Mouse (Mus musculus): Measurements from ENCODE around the gene Thada. TPM values are rescaled to one million over a fixed set of nuclear protein-coding genes. Genes with fewer than 3 reads are reported as not detected.
"Not testable (repeated sequence)": the region's sequence is repeated elsewhere in the genome, so short reads cannot be mapped to it uniquely, and the experiment has no call there.

The Thada gene
- polyA plus RNA-seq, 1 experiment from 2014 or later = 8.9 TPM

DNA sequence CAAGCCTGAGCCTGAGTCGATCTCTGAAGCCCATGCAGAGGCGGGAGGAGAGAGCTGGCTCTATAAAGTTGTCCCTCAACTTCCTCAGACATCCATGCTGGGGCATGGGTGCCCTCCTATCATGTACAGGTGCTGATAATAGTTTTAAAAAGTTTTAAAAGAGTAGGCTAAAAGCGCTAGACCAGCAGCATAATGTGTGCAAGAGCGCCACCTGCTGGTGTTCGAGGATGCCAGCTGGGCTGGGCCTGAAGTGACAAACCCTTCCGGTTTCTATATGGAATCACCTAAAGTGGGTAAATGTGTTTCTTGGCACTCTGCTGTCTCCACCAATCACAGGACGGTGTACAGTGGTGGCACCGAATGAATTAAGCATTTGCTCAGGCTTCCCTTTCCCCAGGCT lies 275.1 kb downstream of the Thada start:
- H3K27me3 ChIP-seq (ENCODE audit: control insufficient read depth, insufficient read depth, low read length) = no peaks in the 10 kb centered on the region
- no peak for ATAC-seq (replicated peaks; ENCODE audit: insufficient number of reproducible peaks, low FRiP score, low TSS enrichment)
- H3K4me3 ChIP-seq (ENCODE audit: low read depth, low read length) = no peak overlapping the region
- H3K9ac ChIP-seq (ENCODE audit: low read depth, low read length) = 0 out of 2 replicates have a peak overlapping the region, but pooled peaks have one; percentile 24
- H3K9me3 ChIP-seq (replicated peaks; ENCODE audit: control insufficient read depth, low read length) = no peaks in the 10 kb centered on the region
- H3K4me1 ChIP-seq (ENCODE audit: control insufficient read depth, insufficient read depth, low read length) = peaks cover 45% of the 10 kb centered on the region
- 0 out of 2 replicates have a peak, but pooled peaks cover 5% of the 10 kb centered on the region for H3K36me3 ChIP-seq (ENCODE audit: control insufficient read depth, insufficient read depth, low read length)
- 28% methylated on average over 8 of the region's 8 CpGs for WGBS (ENCODE audit: insufficient replicate concordance)
- no peak overlapping the region for H3K27ac ChIP-seq (ENCODE audit: low read depth, low read length)
- H3K4me2 ChIP-seq = no peak overlapping the region

DNA sequence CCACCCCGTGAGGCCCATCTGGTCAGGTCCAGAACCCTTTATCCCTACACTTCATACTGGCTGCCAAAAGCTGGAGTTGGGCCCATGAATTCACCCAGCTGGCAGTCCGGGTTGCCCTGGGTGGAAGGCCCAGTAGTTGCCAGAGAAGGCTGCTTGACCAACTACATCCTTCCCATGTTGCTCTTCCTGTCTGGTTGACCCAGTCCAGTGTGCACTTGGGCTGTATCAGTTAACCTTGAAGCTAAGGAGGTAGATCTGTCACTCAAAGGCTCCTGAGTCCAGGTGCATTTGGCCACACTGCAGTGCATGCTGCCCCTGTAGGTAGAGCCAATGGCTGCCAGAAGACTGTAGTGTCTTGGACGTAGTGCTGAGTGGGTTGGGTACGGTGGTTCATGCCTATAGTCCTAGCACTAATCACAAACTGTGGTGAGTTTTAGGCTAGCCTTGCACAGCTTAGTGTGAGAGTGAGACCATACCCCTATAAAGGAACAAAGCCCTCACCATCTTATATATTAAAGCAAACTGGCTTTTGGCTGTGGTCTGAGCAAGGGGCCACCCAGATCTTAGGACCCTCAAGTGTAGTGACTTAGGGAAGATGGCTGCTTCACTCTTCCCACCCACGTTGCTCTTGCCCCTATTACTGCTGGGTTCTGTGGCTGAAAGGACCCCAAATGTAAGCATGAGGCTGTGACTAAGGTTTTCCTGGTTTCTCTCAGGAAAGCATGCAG lies 276.7 kb downstream of the Thada start:
- Histone ChIP-seq H3K9ac (ENCODE audit: low read depth, low read length) (peak overlapping the region; percentile 76), H3K9me3 (replicated peaks; ENCODE audit: control insufficient read depth, low read length) (no peaks in the 10 kb centered on the region), H3K4me1 (ENCODE audit: control insufficient read depth, insufficient read depth, low read length) (peaks cover 36% of the 10 kb centered on the region), H3K4me3 (ENCODE audit: low read depth, low read length) (peak overlapping the region; percentile 66), H3K36me3 (ENCODE audit: control insufficient read depth, insufficient read depth, low read length) (peaks cover 5% of the 10 kb centered on the region; the same call in 1 of the 2 replicates), H3K27ac (ENCODE audit: low read depth, low read length) (peak overlapping the region; percentile 99), H3K27me3 (ENCODE audit: control insufficient read depth, insufficient read depth, low read length) (no peaks in the 10 kb centered on the region), H3K4me2 (peak overlapping the region; percentile 94)
- no peak for ATAC-seq (replicated peaks; ENCODE audit: insufficient number of reproducible peaks, low FRiP score, low TSS enrichment)
- WGBS (ENCODE audit: insufficient replicate concordance) = 77% methylated on average over 5 of the region's 5 CpGs

DNA sequence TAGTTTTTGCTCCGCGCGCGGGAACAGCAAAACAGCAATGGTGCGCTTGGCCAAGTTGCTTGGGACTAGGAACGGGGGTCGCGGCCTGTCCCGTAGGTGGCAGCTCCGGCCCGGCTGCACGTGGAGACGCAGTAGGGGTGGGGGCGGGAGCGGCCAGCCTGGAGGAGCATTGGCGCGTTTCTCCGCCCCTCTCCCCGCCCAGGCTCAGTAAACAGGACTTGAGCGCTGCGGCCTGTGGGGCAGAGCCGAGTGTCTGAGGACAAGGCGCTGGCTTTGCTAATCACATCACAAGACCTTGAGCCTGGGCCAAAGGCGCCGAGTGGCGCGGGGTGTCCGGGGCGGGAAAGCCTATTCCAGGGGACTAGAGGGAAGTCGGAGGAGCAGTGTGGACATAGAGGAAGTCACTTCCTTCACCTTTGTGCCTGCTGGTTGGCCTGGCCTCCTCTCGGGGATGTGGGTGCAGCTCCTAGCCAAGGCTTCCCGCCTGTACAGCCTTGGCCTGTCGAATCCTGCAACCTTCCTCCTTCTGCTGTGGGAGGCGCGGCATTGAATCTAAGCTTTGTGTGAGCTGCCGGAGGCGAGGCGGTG lies 277.5 kb downstream of the Thada start:
- 1% methylated on average over 37 of the region's 38 CpGs for WGBS (ENCODE audit: insufficient replicate concordance)
- Histone ChIP-seq H3K4me1 (ENCODE audit: control insufficient read depth, insufficient read depth, low read length) (peaks cover 35% of the 10 kb centered on the region), H3K9ac (ENCODE audit: low read depth, low read length) (peak overlapping the region; percentile 76), H3K27ac (ENCODE audit: low read depth, low read length) (peak overlapping the region; percentile 99), H3K9me3 (replicated peaks; ENCODE audit: control insufficient read depth, low read length) (no peaks in the 10 kb centered on the region), H3K4me2 (peak overlapping the region; percentile 94), H3K27me3 (ENCODE audit: control insufficient read depth, insufficient read depth, low read length) (no peaks in the 10 kb centered on the region), H3K36me3 (ENCODE audit: control insufficient read depth, insufficient read depth, low read length) (peaks cover 5% of the 10 kb centered on the region; the same call in 1 of the 2 replicates), H3K4me3 (ENCODE audit: low read depth, low read length) (peak overlapping the region; percentile 66)
- peak; percentile 87 for ATAC-seq (replicated peaks; ENCODE audit: insufficient number of reproducible peaks, low FRiP score, low TSS enrichment)

DNA sequence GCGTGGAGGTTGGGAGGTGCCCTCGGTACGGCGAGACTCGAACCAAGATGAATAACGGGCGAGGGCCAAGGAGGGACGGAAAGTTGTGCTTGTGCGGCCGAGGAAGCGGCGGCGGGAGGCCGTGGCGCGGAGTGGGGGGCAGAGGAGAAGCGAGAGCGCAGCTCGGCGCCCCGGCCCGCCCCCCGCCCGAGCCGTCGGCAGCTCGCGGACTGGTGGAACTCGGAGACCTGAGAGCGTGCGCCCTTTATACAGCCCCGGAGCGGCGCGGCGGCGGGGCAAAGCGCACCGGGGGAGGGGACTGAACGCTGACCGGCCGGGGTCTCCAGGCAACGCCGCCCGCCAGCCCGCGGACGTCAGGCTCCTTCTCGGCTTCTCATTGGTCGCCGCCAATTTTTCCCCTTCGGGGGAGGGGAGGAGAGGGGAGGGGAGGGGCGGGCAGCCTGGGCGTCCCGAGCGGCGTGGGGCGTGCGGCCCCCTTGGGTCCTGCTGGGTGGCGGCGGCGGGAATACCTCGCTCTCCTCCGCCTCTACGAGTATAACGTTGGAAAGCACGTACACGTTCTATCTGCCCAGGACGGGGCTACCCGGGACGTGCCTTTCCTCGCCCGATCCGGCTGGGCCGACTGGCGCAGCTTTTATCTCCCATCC lies 278.2 kb downstream of the Thada start, which contains the start of gene Zfp36l2:
Zfp36l2 (minus strand) TSS at position 221 of the 647 bp plus-strand sequence.
- Histone ChIP-seq H3K27me3 (ENCODE audit: control insufficient read depth, insufficient read depth, low read length) (no peaks in the 10 kb centered on the region), H3K4me1 (ENCODE audit: control insufficient read depth, insufficient read depth, low read length) (peaks cover 41% of the 10 kb centered on the region), H3K27ac (ENCODE audit: low read depth, low read length) (peak within 1 kb of the TSS; percentile 99), H3K9me3 (replicated peaks; ENCODE audit: control insufficient read depth, low read length) (no peaks in the 10 kb centered on the region), H3K4me3 (ENCODE audit: low read depth, low read length) (peak within 1 kb of the TSS; percentile 68), H3K9ac (ENCODE audit: low read depth, low read length) (peak within 1 kb of the TSS; percentile 85), H3K4me2 (peak within 1 kb of the TSS; percentile 94), H3K36me3 (ENCODE audit: control insufficient read depth, insufficient read depth, low read length) (peaks cover 5% of the 10 kb centered on the region; the same call in 1 of the 2 replicates)
- under 1% methylated on average over 64 of the region's 76 CpGs for WGBS (ENCODE audit: insufficient replicate concordance)
- ATAC-seq (replicated peaks; ENCODE audit: insufficient number of reproducible peaks, low FRiP score, low TSS enrichment) = peak; percentile 88

DNA sequence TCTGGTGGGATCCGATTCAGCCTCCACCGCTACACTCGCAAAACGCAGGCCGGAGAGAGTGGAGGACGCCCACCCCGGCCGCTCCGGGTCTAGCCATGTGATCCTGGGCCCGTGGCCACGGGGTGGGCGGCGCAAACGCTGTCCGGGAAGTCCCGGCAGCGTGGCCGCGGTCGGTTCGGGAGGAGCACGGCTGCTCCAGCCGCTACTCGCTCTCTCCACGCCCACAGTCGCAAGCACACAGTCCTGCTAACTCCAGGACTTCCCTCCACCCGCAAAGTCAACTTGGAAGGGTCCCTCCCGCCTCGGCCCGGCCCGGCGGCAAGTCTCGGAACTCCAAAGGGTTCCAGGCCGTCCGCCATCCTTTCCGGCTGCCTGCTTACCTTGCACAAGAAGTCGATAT lies 278.7 kb downstream of the Thada start:
- peaks cover 46% of the 10 kb centered on the region for H3K4me1 ChIP-seq (ENCODE audit: control insufficient read depth, insufficient read depth, low read length)
- H3K4me2 ChIP-seq = peak overlapping the region; percentile 94
- 0% methylated on average over 11 of the region's 37 CpGs for WGBS (ENCODE audit: insufficient replicate concordance)
- H3K9me3 ChIP-seq (replicated peaks; ENCODE audit: control insufficient read depth, low read length); H3K36me3 ChIP-seq (ENCODE audit: control insufficient read depth, insufficient read depth, low read length); H3K27me3 ChIP-seq (ENCODE audit: control insufficient read depth, insufficient read depth, low read length): not testable (repeated sequence)
- ATAC-seq (replicated peaks; ENCODE audit: insufficient number of reproducible peaks, low FRiP score, low TSS enrichment) = peak; percentile 27
- peak overlapping the region; percentile 85 for H3K9ac ChIP-seq (ENCODE audit: low read depth, low read length)
- H3K27ac ChIP-seq (ENCODE audit: low read depth, low read length) = peak overlapping the region; percentile 99
- peak overlapping the region; percentile 68 for H3K4me3 ChIP-seq (ENCODE audit: low read depth, low read length)

DNA sequence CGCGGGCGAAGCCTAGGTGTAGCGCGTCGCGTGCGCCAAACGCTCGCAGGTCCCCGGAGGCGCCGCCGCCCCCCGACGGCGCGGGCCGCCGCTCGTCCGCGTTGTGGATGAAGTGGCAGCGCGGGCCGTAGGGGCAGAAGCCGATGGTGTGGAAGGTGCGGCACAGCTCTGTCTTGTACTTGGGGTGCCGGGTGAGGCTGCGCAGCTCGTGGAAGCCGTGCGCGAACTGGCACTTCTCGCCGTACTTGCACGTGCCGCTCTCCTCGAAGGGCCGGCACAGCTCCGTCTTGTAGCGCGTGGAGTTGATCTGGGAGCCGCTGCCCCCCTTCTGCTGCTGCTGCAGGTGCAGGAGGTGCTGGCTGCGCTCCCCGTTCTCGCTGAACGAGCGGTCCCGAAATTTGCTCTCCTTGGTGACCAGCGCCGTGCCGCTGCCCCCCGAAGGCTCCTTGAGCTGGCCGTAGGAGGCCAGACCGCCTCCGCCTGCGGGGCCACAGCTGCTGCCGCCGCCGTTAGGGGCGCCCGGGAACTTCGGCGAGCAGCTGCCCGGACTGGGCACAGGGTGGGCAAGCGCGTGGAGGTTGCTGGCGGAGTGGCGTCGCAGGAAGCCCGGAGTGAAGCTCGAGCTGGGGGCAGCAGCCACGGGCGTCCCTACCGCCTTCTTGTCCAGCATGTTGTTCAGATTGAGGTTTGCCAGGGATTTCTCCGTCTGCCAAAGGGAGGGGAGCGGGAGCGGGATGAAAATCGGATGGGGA lies 279.4 kb downstream of the Thada start:
- H3K27me3 ChIP-seq (ENCODE audit: control insufficient read depth, insufficient read depth, low read length) = no peaks in the 10 kb centered on the region
- peaks cover 2% of the 10 kb centered on the region; the same call in 1 of the 2 replicates for H3K36me3 ChIP-seq (ENCODE audit: control insufficient read depth, insufficient read depth, low read length)
- H3K9me3 ChIP-seq (replicated peaks; ENCODE audit: control insufficient read depth, low read length) = no peaks in the 10 kb centered on the region
- peaks cover 47% of the 10 kb centered on the region for H3K4me1 ChIP-seq (ENCODE audit: control insufficient read depth, insufficient read depth, low read length)
- ATAC-seq (replicated peaks; ENCODE audit: insufficient number of reproducible peaks, low FRiP score, low TSS enrichment) = no peak
- peak overlapping the region; percentile 78 for H3K27ac ChIP-seq (ENCODE audit: low read depth, low read length)
- under 1% methylated on average over 77 of the region's 80 CpGs for WGBS (ENCODE audit: insufficient replicate concordance)
- H3K4me2 ChIP-seq = peak overlapping the region; percentile 75
- H3K9ac ChIP-seq (ENCODE audit: low read depth, low read length) = peak overlapping the region; percentile 85
- peak overlapping the region; percentile 68 for H3K4me3 ChIP-seq (ENCODE audit: low read depth, low read length)

DNA sequence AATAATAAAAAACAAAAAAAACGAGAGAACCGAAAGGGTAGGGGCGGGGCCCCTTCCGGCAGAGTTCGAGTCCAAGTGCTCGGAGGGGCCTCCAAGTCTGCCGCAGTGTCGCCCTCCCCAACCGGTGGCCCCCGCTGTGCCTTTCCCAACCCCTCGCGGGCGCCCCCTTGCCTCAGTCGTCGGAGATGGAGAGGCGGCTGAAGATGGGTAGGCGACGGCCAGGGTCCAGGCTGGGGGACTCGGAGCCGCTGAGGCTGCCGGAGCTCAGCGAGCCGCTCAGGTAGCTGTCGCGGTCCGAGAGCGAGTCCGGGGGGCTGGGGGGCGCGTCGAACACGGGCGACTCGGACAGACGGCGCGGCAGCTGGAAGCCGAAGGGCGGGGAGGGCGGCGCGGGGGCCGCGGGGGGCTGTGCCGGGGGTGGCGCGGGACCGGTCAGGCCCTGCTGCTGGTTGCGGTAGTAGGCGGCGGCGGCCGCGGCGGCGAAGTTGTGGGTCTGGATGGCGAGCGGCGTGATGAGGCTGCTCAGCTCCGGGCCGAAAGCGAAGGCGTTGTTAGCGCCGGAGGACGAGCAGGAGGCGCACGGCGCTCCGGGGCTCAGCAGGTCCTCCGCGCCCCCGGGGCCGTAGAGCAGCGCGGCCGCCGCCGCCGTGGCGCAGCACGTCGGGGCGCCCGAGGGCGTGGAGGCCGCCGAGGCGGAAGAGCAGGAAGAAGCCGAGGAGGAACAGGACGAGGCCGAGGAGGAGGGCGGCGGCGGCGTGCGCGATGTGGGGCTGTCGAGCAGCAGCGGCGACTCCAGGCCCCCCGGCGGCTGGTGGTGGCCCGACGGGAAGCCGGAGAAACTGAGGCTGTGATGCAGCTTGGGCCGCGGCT lies 280.2 kb downstream of the Thada start:
- no peaks in the 10 kb centered on the region for H3K9me3 ChIP-seq (replicated peaks; ENCODE audit: control insufficient read depth, low read length)
- WGBS (ENCODE audit: insufficient replicate concordance) = under 1% methylated on average over 87 of the region's 108 CpGs

More for the DNA sequence above, 280.2 kb downstream of the Thada start:
- H3K4me1 ChIP-seq (ENCODE audit: control insufficient read depth, insufficient read depth, low read length) = peaks cover 51% of the 10 kb centered on the region
- H3K27ac ChIP-seq (ENCODE audit: low read depth, low read length) = peak overlapping the region; percentile 78
- no peak for ATAC-seq (replicated peaks; ENCODE audit: insufficient number of reproducible peaks, low FRiP score, low TSS enrichment)
- peaks cover 2% of the 10 kb centered on the region; the same call in 1 of the 2 replicates for H3K36me3 ChIP-seq (ENCODE audit: control insufficient read depth, insufficient read depth, low read length)
- H3K4me3 ChIP-seq (ENCODE audit: low read depth, low read length) = peak overlapping the region; percentile 68
- no peaks in the 10 kb centered on the region for H3K27me3 ChIP-seq (ENCODE audit: control insufficient read depth, insufficient read depth, low read length)
- H3K4me2 ChIP-seq = peak overlapping the region; percentile 75
- H3K9ac ChIP-seq (ENCODE audit: low read depth, low read length) = peak overlapping the region; percentile 85
